In the genomic region with DNA sequence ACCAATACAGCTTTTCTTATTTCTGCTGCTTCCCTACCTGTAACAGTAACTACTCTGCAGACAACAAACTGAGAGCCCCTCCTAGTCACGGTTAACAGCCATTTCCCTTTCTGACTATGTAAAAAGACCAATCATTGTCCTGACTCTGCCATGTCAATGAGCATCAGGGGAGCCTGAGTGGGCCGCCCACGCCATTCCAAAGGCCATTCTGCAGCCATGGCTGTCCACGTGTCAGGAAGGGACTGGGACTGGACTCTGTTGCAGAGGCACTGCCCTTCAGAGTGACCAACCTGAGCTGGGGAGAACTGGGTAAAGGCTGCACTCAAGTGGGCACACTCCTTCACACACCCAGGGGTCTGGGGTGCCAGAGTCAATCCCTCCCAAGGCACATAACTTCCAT, we compare ENCODE assay signal across 13 mouse cellular contexts.
"Had no signal": no experiment of that assay in that cellular context is flagged by ENCODE, and none has a peak within 500 bp of the region (broad histone marks: within the 10 kb centered on the region; RNA-seq: fewer than 3 reads in every experiment).

No protein-coding gene starts in this region.

- H3K27ac ChIP-seq: kidney, postnatal 0 days; layer of hippocampus, adult 2 months; limb, embryonic 10.5 days; limb, embryonic 13.5 days; liver, embryonic 12.5 days; liver, embryonic 15.5 days; lung, embryonic 15.5 days; midbrain, embryonic 13.5 days had no signal

- H3K27me3 ChIP-seq: limb, embryonic 13.5 days; liver, embryonic 12.5 days; liver, embryonic 15.5 days; lung, embryonic 15.5 days; midbrain, embryonic 13.5 days had no signal

- H3K4me1 ChIP-seq: limb, embryonic 10.5 days; limb, embryonic 13.5 days; liver, embryonic 12.5 days; liver, embryonic 15.5 days; lung, embryonic 15.5 days; midbrain, embryonic 13.5 days had no signal

- H3K4me2 ChIP-seq: limb, embryonic 13.5 days; liver, embryonic 12.5 days; liver, embryonic 15.5 days; lung, embryonic 15.5 days; midbrain, embryonic 13.5 days had no signal

- H3K9ac ChIP-seq: limb, embryonic 13.5 days; liver, embryonic 12.5 days; liver, embryonic 15.5 days; lung, embryonic 15.5 days; midbrain, embryonic 13.5 days had no signal

- ATAC-seq: liver, embryonic 12.5 days; midbrain, embryonic 13.5 days; midbrain, embryonic 16.5 days had no signal

- H3K36me3 ChIP-seq: limb, embryonic 10.5 days; limb, embryonic 13.5 days; liver, embryonic 12.5 days; liver, embryonic 15.5 days; lung, embryonic 15.5 days; midbrain, embryonic 13.5 days had no signal

- H3K4me3 ChIP-seq: layer of hippocampus, adult 2 months; limb, embryonic 10.5 days; limb, embryonic 13.5 days; liver, embryonic 12.5 days; liver, embryonic 15.5 days; lung, embryonic 15.5 days; midbrain, embryonic 13.5 days had no signal

- H3K9me3 ChIP-seq: limb, embryonic 10.5 days; limb, embryonic 13.5 days; liver, embryonic 12.5 days; liver, embryonic 15.5 days; lung, embryonic 15.5 days; midbrain, embryonic 13.5 days had no signal

- DNase-seq: liver; lung, adult 18-20 months; thymus, adult 18-20 months; thymus, postnatal 36 days had no signal
